Mouse (Mus musculus) heart, embryonic 11.5 days (tissue): ENCODE results near the gene Atf6b. TPM values are rescaled to one million over a fixed set of nuclear protein-coding genes. Genes with fewer than 3 reads are reported as not detected.

ENCODE experiments used
- ATAC-seq: fragments of 200-750 bp; cut with Nextera tagmentation; replicated peaks from 2 replicates; pipeline ENCODE4 v1.8.0; 2017; ENCODE audit warnings: moderate library complexity; ENCODE audit not compliant: insufficient number of reproducible peaks, low FRiP score, low TSS enrichment
- H3K27ac ChIP-seq: fragments of 300-500 bp; sonication (generic); 2 replicates; pipeline ENCODE4 v1.5.1; 2014; ENCODE audit warnings: mild to moderate bottlenecking, low read depth, low read length
- H3K27me3 ChIP-seq: fragments of 300-500 bp; sonication (generic); 2 replicates; pipeline ENCODE4 v1.6.1; 2014; ENCODE audit warnings: mild to moderate bottlenecking, low read length, mixed read lengths; ENCODE audit not compliant: control insufficient read depth, insufficient read depth
- H3K36me3 ChIP-seq: fragments of 300-500 bp; sonication (generic); 2 replicates; pipeline ENCODE4 v1.6.1; 2014; ENCODE audit warnings: mild to moderate bottlenecking, low read length, moderate library complexity, mixed read lengths; ENCODE audit not compliant: control insufficient read depth, insufficient read depth
- H3K4me1 ChIP-seq: fragments of 300-500 bp; sonication (generic); 2 replicates; pipeline ENCODE4 v1.6.1; 2014; ENCODE audit warnings: low read length; ENCODE audit not compliant: control insufficient read depth, insufficient read depth
- H3K4me2 ChIP-seq: fragments of 300-500 bp; sonication (generic); 2 replicates; pipeline ENCODE4 v1.6.1; 2014; ENCODE audit warnings: mild to moderate bottlenecking, moderate library complexity
- H3K4me3 ChIP-seq: fragments of 300-500 bp; sonication (generic); 2 replicates; pipeline ENCODE4 v1.5.1; 2014; ENCODE audit warnings: low read depth, low read length
- H3K9ac ChIP-seq: fragments of 300-500 bp; sonication (generic); 2 replicates; pipeline ENCODE4 v1.6.1; 2014; ENCODE audit warnings: mild to moderate bottlenecking, low read depth, low read length, moderate library complexity
- H3K9me3 ChIP-seq: fragments of 300-500 bp; sonication (generic); replicated peaks from 2 replicates; pipeline ENCODE4 v1.6.1; 2016; ENCODE audit warnings: low read length; ENCODE audit not compliant: control insufficient read depth
- WGBS: fragments of 180-500 bp; shearing (Covaris S2); extraction: QIAGEN DNeasy Blood & Tissue Kit; methylation state at CpG from one replicate; pipeline ENCODE4 v1.1.7; 2014; ENCODE audit not compliant: insufficient replicate concordance; 5-methylcytosine and 5-hydroxymethylcytosine counted together
- polyA plus RNA-seq: library from polyadenylated mRNA; unstranded; fragments of >200 nt; fragmentation: Nextera tagmentation; extraction: Ambion mirVana; gene quantifications from 2 replicates; pipeline ENCODE4 v1.2.1, GENCODE M21; 2014

Gene Atf6b
- polyA plus RNA-seq, 1 experiment from 2014 or later, result 41.0 TPM

DNA sequence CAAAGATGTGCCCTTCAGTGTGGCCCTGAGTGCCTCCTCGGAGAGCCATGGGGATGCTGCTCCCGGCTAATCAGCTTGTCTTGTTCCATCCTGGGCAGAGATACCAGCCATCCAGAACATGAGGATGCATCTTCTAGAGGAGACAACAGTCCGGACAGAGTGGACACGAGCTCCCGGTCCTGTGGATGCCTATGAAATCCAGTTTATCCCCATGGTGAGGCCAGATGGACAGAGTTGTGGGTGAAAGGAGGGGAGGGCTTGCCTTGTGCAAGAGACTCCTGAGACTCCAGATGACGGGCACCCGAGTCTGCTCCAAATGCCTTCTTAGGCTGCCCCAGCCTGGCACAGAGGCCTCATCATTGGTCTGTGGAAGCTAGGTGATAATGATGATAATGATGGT, 26.2 kb downstream of the Atf6b start:
- H3K4me3 ChIP-seq, result no peak overlapping the region
- no peaks in the 10 kb centered on the region for H3K9me3 ChIP-seq
- ATAC-seq, result no peak
- 87% methylated on average over 7 of the region's 7 CpGs for WGBS
- H3K9ac ChIP-seq, result no peak overlapping the region
- H3K27me3 ChIP-seq, result peaks cover 57% of the 10 kb centered on the region
- H3K27ac ChIP-seq, result no peak overlapping the region
- H3K4me1 ChIP-seq, result peaks cover 20% of the 10 kb centered on the region
- H3K4me2 ChIP-seq, result no peak overlapping the region
- H3K36me3 ChIP-seq, result no peaks in the 10 kb centered on the region

DNA sequence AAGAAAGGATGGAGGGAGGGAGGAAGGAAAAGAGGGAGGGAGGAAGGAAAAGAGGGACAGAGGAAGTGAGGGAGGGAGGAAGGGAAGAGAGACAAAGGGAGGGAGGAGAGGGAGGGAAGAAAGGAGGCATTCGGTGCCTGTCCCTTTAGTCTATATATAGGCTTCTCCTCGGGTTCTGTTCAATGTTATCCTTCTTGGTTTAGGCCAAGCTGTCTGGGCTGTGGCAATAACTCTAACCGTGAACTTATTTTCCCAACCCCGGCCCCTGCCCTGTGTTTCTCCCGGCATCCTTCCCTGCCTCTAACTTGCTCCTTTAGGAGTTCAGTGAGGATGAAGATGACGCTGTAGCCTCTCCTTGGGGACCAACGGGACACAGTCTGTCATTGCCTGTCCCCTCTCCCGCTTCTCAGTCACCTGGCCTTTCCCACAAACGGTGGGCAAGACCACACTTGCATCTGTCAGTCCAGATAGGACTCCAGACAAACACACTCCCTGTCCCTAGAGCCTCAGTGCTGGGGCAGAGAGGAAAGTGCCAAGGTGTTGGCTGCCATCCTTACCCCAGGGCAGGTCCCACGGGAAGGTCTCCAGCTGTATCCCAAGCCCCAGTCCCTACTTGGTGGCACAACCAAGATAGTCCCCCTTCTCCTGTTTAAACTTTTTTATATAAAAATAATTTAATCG, 27.7 kb downstream of the Atf6b start:
- H3K4me2 ChIP-seq, result no peak overlapping the region
- H3K4me3 ChIP-seq, result no peak overlapping the region
- H3K4me1 ChIP-seq, result peaks cover 20% of the 10 kb centered on the region
- WGBS, result 47% methylated on average over 11 of the region's 11 CpGs
- H3K9ac ChIP-seq, result no peak overlapping the region
- no peaks in the 10 kb centered on the region for H3K9me3 ChIP-seq
- ATAC-seq, result no peak
- H3K27me3 ChIP-seq, result peaks cover 60% of the 10 kb centered on the region
- H3K36me3 ChIP-seq, result no peaks in the 10 kb centered on the region
- no peak overlapping the region for H3K27ac ChIP-seq

DNA sequence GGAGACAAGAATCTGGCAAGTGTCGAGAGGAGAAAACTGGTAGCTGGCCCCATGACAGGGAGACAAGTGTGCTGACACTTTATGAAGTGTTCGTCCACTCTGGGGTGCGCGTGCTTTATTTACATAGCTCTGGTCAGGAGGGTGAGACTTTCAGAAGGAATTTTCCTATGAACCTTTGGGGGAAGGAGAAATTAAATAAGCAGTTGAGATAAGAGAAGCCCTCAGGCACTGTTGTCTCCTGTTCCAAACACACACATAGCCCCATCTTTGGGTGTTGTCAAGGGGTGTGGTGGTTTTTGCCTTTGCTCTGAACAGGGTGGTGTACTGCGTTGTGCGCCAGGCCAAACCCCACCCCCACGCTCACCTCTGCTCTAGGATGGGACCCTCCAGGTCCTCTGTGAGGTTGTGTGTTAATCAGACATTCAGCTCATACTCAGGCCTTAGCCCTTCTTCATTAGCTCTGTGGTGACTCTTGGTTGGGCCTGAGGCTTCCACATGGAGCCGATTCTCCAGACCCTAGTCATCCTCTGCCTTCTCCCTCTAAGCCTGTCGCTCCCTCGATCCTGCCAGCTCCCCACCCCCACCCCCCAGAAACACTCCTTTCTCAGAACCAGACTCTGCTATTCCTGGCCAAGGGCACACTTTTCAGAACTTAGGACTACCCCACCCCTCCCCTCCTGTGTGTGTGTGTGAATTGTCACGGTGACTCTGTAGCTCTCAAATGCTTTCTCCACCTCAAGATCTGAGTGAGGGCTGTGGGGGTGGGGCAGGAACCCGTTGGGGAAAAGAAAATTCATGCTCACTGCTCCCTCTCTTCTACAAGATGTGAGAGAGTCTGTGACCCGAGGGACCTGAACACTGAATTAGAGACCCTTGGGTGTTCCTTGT, 28.5 kb downstream of the Atf6b start:
- 54% methylated on average over 13 of the region's 13 CpGs for WGBS
- Histone ChIP-seq H3K4me2 (no peak overlapping the region), H3K36me3 (no peaks in the 10 kb centered on the region), H3K9me3 (no peaks in the 10 kb centered on the region), H3K4me3 (no peak overlapping the region), H3K9ac (no peak overlapping the region), H3K4me1 (peaks cover 20% of the 10 kb centered on the region), H3K27ac (no peak overlapping the region), H3K27me3 (peaks cover 60% of the 10 kb centered on the region)
- no peak for ATAC-seq

DNA sequence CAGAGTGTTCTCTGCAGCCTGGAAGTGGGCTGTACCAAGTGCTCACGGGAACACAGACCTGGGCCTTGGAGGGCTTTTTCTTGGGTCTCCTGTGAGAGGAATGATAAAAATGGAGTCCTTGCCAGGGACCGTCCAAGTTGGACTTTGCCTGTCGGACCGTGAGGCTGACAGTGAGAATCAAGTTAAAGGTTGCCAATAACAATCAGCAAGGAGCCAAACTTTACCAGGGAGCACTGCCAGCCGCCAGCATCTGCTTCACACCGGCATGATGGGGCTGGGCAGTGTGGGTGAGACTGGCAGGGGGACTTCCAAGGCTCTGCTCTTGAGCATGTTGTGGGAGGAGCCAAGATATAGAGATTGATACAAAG, 29.1 kb downstream of the Atf6b start:
- H3K9me3 ChIP-seq, result no peaks in the 10 kb centered on the region
- no peak overlapping the region for H3K4me2 ChIP-seq
- H3K4me1 ChIP-seq, result peaks cover 21% of the 10 kb centered on the region
- WGBS, result 67% methylated on average over 6 of the region's 6 CpGs
- no peak overlapping the region for H3K27ac ChIP-seq
- no peak for ATAC-seq
- no peaks in the 10 kb centered on the region for H3K36me3 ChIP-seq
- H3K27me3 ChIP-seq, result peaks cover 54% of the 10 kb centered on the region
- no peak overlapping the region for H3K4me3 ChIP-seq
- no peak overlapping the region for H3K9ac ChIP-seq

DNA sequence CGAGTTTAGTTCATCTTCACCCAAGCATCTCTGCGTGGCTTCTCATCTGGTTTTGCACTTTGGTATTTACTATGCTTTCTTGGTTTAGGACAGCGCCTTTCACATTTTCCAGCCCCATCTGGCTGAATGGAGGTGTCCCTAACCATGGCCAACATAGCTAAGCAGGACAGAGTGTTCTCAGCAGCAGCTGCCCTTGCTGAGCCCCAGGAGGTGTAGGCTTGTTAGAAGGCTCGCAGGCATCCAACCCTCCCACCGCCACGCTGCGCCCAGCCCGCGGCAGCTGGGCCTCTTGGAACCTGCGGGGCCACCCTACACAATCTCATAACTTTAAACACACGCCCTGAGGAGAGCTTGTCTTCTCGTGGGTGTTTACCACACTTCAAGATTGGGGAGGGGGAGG, 29.7 kb downstream of the Atf6b start:
- Histone ChIP-seq H3K27ac (no peak overlapping the region), H3K4me3 (no peak overlapping the region), H3K36me3 (no peaks in the 10 kb centered on the region), H3K9me3 (no peaks in the 10 kb centered on the region), H3K9ac (no peak overlapping the region), H3K4me2 (no peak overlapping the region), H3K4me1 (peaks cover 23% of the 10 kb centered on the region), H3K27me3 (peaks cover 48% of the 10 kb centered on the region)
- ATAC-seq, result no peak
- 74% methylated on average over 12 of the region's 12 CpGs for WGBS

DNA sequence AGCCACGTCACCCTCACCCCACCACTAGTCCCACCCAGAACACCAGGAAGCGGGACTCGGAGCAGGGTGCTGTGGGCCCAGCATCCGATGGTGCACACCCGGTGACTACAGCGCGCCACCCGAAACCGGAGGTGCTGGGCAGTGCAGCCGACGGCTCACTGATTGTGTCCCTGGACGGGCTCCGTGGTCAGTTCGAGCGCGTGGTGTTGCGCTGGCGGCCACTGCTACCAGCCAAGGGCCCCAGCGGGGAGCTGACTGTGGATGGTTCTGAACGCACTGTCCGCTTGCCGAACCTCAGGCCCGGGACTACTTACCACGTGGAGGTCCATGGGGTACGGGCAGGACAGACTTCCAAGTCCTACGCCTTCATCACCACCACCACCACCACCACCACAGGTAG, 33.2 kb downstream of the Atf6b start:
- H3K4me1 ChIP-seq, result peaks cover 33% of the 10 kb centered on the region
- ATAC-seq, result no peak
- no peaks in the 10 kb centered on the region for H3K36me3 ChIP-seq
- 80% methylated on average over 26 of the region's 26 CpGs for WGBS
- H3K9ac ChIP-seq, result no peak overlapping the region
- no peak overlapping the region for H3K4me2 ChIP-seq
- no peaks in the 10 kb centered on the region for H3K9me3 ChIP-seq
- peaks cover 20% of the 10 kb centered on the region for H3K27me3 ChIP-seq
- no peak overlapping the region for H3K27ac ChIP-seq
- no peak overlapping the region for H3K4me3 ChIP-seq

DNA sequence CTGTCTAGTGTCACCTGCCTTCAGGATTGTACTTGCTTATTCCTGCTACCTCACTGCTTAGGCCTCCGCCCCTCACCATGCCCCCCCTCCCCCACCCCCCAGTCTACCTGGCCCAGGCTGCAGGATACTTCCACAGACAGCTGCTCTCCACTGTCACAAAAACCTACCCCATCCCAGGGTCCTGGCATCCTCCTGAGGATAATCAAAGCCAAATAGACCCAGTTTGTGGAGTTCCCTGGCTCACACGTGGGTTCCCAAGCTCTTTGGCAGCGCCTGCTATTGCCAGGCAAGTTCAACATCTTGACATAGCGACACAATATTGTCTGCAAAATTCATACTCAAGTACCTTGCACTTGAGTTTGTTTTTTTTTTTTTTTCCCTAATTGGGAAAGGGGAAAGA, 33.7 kb downstream of the Atf6b start:
- no peak overlapping the region for H3K9ac ChIP-seq
- H3K4me2 ChIP-seq, result no peak overlapping the region
- H3K4me1 ChIP-seq, result peaks cover 29% of the 10 kb centered on the region
- H3K4me3 ChIP-seq, result no peak overlapping the region
- peaks cover 20% of the 10 kb centered on the region for H3K27me3 ChIP-seq
- 75% methylated on average over 4 of the region's 4 CpGs for WGBS
- no peaks in the 10 kb centered on the region for H3K36me3 ChIP-seq
- no peak overlapping the region for H3K27ac ChIP-seq
- ATAC-seq, result no peak
- H3K9me3 ChIP-seq, result no peaks in the 10 kb centered on the region

DNA sequence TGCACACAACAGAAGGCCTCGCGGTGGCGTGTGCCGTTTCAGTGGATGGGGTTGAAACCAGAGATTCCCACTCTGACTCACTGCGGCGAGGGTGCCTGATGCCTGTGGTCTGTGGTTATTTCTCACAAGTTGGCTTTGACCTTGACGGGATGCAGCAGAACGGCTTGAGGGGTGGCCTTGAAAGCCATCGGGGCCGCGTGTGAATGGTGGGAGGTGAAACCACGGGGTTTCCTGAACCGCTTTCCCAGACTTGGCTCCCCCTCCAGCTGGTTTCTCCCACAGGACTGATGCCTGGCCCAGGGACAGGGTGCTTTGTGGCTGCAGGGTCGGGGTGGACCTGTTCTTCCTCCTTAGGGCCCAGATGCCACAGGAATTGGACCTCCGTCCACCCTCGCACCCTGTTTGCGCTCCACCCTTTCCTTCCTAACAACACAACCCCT, 34.2 kb downstream of the Atf6b start:
- H3K27ac ChIP-seq, result no peak overlapping the region
- no peak overlapping the region for H3K4me3 ChIP-seq
- H3K9ac ChIP-seq, result no peak overlapping the region
- H3K27me3 ChIP-seq, result peaks cover 20% of the 10 kb centered on the region
- no peaks in the 10 kb centered on the region for H3K9me3 ChIP-seq
- no peak overlapping the region for H3K4me2 ChIP-seq
- WGBS, result 69% methylated on average over 17 of the region's 17 CpGs
- no peaks in the 10 kb centered on the region for H3K36me3 ChIP-seq
- no peak for ATAC-seq
- peaks cover 24% of the 10 kb centered on the region for H3K4me1 ChIP-seq
